Mouse (Mus musculus) T-helper 2 cell (primary cell): ENCODE measurements around the gene Slc25a12.

Experiments used
- in situ Hi-C: fragments of 300-600 bp; cut with MboI, MseI; formaldehyde crosslinking; loops from one replicate; pipeline ENCODE4 v1.15.1; 2025; ENCODE audit warnings: high pct_unique_total_duplicates

Gene Slc25a12

DNA sequence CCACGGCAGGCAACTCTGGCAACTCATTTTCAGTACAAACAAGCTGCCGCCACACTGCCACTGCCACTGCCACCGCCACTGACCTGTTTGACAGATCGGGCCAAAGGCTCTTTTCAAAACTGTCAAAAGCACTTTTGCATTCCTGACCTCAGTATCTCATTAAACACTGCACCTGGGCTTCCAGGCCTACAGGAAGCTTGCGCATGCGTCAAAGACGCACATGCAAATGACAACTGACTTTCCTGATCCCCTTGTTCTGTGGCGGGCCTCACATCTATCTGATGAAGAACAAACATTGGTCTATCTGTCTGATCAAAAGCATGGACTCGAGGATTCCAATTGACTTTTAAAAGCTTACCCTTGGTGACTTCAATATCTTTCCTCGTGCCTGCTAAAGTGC lies 55.5 kb downstream of the Slc25a12 start:
- in situ Hi-C loops, result no loop called here

DNA sequence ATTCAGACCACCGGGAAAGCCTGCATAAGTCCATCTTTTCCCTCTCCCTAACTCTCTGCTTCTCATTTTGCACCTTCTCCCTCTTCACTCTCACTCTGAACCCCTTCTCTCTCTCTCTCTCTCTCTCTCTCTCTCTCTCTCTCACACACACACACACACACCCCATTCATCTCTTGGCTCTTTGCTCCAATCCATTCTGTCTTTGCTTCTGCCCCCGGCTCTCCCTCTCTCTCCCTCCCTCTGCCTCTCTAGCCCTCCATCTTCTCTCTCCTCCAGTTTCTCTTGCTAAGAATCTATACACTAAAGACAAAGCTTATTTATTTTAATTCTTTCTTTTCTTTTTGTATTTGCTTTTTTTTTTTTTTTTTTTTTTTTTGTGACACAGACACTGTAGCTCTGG lies 57.8 kb downstream of the Slc25a12 start:
- in situ Hi-C loops, result no loop called here

DNA sequence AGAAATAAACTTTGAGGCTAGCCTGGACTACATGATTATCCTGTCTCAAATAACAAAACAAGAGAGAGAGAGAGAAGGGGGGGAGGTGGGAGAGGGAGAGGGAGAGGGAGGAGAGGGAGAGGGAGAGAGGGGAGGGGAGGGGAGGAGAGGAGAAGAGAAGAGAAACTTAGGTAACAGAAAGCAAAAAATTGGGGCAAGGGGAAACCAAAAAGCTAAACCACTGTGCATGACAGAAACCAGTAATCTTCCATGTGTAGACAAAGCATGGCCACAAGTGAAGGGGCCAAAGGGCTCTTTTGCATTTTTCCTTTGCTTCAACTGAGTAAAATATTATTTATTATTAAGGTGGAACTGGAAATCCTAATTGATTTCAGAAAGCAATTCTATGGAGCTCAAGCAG lies 61.2 kb downstream of the Slc25a12 start:
- in situ Hi-C loops, result no loop called here

DNA sequence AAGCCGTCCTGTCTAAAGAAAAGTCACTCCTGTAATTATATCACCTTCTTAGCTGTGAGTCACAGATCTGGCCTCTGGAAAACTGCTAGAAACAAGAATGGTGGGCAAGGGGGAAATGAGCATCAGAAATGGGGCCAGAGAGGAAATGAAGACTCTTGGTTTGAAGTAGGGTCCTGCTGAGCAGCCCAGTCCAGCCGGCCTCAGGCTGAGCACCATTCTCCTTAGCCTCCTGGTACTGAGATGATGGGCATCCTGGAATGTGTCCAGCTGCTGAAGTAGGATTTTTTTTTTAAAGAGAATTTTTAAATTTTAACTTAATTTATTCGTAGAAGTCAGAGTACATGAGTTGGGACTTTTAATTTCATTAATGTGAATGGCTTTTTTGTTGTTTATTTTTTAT lies 62.7 kb downstream of the Slc25a12 start:
- in situ Hi-C loops, result loop anchor here (5.0 kb wide), 1 partner anchor 117 kb away; no protein-coding TSS in a partner anchor

DNA sequence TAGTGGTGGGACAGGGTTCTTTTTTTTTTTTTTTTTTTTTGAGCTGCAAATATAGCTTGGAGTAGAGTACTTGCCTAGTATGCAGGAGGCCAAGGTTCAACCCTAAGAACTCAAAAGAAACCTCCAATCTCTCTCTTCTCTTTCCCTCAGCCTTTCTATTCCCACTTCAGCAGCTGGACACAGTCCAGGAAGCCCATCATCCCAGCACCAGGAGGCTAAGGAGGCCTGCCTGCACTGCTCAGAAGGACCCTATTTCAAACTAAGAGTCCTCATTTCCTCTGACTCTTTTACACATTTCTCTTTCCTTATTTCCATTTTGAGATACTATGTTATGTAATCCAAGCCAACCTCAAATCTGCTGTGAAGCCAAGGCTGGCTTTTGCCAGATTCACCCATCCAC lies 64.3 kb downstream of the Slc25a12 start:
- in situ Hi-C loops, result loop anchor here (5.0 kb wide), 1 partner anchor 119 kb away; no protein-coding TSS in a partner anchor

DNA sequence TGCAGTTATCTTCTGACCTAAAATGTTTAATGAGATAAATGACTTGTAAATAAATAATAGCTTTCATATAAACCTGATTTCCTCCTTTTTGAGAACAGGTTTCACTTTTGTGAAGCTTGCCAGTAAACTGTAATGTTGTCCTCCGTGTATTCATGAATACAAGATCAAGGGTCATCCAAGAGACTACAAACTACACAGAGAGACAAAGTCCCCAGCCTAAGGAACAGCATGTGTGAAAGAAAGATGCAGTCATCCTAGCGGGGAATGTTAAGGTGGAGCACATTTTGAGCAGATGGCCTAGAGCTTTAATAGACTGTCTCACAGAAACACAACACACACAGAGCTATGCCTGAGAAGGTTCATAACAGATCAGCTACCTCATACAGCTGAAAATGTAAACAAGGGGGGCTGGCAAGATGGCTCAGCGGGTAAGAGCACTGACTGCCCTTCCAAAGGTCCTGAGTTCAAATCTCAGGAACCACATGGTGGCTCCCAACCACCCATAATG lies 65.3 kb downstream of the Slc25a12 start:
- in situ Hi-C loops, result loop anchor here (5.0 kb wide), 1 partner anchor 120 kb away; no protein-coding TSS in a partner anchor

DNA sequence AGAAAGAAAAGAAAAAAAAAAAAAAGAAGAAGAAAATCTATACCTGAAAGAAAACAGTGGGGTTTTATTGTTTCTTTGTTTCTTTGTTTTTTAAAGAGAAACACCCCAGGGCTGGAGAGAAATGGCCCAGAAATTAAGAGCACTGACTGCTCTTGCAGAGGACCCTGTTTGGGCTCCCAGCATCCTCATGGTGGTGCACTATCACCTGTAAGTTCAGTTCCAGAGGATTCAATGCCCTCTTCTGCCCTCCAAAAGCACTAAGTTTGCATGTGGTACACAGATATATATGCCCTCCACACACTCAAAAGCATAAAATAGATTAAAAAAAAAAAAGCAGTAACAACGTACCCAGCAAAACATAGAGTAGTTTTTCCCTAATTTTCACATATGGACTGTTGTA lies 68.8 kb downstream of the Slc25a12 start:
- in situ Hi-C loops, result no loop called here

DNA sequence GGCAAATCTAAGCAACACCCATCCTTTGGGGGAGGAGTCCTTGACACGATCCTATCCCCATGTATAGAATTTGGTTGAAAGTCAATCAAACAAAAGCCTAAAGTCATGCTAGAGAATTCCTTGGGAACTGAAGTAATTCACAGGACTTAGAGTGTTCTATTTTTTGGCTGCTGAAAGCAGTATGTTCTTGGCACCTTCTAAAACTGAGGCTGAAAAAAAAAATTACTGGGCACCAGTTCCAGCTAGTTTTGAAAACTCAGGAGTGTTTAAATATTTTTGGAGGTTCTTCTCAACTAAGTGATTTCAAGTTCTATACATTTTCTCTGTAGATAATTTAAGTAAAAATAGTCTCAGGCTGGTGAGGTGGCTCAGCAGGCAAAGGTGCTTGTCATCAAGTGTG lies 70.0 kb downstream of the Slc25a12 start:
- in situ Hi-C loops, result no loop called here

DNA sequence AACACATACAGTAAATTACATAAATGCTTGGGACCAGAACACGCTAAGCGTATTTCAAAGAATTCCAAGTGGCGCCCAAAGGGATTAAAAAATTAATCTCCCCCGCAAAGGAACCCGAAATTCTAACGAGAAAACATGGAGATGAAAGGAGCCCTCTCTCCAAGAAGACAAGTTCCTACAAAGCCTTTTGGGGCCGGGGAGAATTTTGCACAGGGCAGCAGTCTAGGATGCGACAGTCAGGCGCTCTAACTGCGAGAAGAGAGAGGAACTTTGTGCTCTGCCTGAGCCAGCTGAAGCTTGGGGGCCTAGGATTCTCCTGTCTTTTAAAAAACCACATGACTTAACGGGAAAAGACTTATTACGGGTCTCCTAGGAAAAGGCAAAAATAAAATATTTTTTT lies 71.7 kb downstream of the Slc25a12 start:
- in situ Hi-C loops, result no loop called here

DNA sequence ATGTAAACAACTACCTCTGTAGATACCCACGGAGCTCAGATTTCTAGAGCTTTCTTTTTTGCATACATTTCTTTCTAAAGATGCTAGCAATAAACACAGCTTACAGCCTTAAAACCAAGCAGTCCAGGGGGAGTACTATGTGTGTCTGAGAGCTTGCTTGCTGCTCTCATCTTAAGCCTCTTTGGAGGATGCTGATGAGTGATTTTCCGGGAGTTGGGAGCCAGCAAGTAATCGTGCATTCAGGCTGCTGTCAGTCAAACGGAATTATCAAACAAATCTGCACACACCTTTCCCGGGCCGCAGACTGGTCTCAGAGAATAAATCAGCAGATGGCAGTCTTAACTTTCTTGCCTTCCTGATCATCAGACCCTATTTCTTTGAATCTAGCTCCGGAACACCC lies 73.1 kb downstream of the Slc25a12 start:
- in situ Hi-C loops, result no loop called here

DNA sequence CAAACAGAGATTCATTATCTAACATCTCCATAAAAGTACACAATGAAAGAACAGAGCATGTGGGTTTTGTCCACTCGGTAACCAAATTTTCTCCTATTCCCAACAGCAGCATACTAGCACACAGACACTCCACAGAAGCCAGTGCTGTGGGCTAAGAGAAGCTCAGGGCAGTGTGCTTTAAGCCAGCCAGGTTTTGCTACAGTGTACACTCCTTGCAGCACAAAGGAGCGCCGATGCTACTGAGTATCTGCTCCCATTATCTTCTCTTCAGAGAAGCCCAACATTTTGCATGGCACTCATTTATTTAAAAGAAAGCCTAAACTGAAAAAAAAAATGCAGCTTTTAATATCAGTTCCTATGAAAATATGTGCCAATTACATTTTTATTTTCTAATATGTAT lies 73.6 kb downstream of the Slc25a12 start:
- in situ Hi-C loops, result no loop called here

DNA sequence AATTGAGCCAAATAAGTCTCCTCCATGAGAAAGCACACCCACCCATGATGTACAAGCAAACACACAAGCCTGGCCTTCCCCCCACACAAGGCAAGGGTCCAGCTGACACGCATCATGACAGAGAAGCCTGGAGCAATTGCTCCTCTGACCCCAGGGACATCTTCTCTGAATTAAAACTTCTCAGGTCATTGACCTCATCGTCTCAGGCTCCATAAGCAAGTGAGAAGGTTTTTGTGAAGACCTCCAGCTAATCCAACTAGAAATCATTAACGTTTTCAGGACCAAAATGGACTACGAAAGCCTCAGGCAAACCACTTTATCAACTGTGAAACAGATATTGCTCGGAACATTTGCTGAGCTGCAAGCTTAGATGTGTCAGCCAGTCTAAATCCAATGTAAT lies 76.0 kb downstream of the Slc25a12 start:
- in situ Hi-C loops, result no loop called here

DNA sequence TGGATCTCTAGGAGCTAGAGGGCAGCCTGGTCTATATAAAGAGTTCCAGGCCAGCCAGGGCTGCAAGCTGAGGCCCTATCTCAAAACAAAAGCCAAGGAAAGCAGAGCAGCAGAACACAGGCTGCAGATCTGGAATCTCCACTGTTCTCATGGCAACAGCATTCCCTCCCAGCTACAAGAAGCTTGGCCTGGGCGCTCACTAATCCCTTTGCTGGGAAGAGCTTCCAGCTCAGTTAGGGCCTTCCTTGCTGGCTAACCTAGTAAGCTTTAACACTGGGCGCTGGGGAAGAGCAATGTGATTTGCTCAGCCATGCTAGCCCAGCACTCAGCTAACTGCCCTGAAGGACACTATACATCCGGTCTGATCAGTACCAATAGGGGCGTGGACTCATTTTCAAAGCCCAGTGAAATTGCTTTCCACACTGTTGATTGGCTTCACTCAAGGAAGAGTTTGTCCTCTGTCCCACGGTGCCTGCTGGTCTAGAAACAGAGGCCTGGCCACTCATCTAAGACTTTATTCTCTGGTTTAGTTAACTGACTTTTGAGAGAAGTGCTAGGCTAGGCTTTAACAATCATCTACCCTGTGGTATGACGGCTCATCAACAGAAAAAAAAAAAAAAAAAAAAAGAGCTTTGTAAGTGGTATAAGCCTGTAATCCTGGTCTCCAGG lies 77.3 kb downstream of the Slc25a12 start:
- in situ Hi-C loops, result no loop called here

DNA sequence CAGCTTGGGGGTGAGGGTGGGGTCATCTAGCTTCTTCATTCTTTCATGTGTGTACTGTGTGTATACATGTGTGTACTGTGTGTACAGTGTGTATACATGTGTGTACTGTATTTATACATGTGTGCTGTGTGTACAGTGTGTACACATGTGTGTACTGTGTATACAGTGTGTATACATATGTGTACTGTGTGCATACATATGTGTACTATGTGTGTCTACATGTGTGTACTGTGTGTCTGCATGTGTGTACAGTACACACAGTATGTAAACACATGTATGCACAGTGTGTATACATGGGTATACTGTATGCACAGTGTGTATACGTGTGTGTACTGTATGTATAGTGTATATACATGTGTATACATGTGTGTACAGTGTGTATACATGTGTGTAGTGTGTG lies 85.6 kb downstream of the Slc25a12 start:
- in situ Hi-C loops, result no loop called here

DNA sequence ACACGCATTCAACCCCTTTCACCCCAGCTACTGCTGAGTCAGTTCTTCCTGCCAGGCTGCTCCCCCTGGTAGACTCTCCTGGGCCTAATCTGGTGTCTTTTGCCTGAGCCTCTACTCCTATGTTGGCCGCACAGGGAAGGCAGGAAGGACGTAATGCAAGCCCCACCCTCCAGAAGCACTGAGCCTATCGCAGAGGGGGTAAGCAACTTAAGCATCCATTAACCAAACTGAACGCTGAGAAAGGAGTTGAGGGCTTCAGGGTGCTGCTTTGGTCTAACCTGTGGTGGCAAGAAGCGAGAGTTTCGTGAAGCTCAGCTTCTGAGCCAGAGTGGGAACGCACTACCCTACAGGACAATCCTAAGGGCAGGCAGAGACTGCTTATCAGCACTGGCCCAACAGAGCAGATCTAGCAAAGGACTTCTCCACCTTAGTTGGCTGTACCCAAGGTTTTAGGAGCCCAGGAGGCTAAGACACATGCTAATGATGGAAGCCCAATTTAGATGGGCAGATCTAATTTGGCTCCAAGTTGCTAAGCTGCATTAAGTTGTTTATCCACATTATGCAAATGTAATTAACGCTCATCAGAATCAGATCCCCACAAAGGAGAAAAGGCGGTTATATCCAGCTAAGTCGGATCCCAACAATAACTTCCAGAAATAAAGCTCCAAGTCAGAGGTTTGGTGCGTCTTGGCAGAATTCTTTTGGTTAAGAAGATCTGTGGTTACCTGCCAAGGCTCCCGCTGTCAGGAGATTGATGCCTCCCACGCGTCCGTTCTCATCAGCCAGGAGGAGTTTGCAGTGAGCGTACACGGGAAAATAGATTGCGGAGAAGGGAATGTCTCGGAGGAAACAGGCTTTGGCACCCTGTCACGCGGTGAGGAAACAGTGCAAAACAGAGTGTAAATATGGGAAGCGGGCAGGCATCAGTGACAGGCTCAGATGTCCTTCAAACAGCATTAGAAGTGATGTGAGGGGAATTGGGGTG lies 88.5 kb downstream of the Slc25a12 start:
- in situ Hi-C loops, result no loop called here

DNA sequence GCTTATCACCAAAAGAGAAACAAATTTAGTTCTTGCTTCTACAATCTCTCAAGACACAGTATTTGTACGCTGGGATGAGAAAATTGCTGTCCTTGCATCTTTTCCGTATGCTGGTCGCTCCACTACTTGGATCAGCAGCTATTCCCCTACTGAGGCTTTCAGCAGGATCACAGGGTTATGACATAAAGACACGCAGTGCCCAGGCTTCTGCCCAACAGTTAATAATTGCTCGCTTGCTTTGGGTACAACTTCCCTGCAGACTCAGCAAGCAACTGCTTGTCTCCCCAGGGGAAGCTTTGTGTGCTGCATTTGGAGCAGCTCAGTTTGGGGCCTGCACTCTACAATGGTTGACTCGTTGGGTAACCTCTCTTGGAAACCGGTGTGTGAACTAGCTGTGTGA lies 91.8 kb downstream of the Slc25a12 start:
- in situ Hi-C loops, result no loop called here

DNA sequence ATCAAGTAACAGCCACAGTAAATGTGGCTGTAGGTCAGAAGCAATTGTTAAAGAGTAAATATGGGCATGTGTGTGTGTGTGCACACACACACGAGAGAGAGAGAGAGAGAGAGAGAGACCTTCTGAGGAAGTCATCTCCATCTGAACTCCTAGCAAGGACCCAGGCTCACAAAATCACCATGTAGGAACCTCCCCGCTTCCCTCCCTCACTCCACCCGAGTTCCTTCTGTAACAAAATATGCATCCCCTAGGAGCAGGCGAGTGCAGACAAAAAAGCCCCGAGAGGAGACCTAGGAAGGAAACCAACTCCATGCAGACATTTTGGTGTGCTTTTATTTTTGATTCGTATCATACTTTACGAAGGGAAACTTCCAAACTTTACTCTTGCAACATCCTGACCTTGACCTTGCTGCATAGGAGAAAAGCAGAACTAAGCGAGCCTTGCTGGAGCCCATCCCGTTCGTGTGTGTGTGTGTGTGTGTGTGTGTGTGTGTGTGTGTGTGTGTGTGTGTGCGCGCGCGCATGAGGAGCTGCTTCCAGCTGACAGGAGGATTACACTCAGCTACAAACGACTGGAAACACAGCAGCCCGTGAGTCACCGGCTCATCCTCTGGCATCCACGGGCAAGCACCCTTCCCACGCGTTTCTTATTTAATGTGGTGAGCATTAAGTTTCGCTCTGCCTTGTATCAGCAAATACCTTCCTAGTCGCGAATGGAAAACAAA lies 93.4 kb downstream of the Slc25a12 start:
- in situ Hi-C loops, result no loop called here

DNA sequence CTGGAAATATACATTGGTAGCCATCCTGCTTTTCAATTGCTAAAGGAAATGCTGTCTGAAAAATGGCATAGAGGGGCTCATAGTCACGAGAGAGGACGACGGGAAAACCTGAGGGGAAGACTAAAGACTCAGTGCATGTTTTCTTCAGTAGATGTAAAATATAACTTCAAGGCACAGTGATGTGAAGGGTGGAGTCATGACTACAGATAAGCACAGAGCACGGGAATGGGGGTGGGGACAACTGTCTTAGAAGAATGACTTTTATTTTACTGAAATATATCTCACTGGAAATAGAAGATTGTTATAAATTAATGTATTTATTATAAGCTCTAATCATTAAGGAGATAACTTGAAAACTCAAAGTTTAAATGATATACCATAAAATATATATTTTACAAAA lies 97.5 kb downstream of the Slc25a12 start:
- in situ Hi-C loops, result no loop called here

DNA sequence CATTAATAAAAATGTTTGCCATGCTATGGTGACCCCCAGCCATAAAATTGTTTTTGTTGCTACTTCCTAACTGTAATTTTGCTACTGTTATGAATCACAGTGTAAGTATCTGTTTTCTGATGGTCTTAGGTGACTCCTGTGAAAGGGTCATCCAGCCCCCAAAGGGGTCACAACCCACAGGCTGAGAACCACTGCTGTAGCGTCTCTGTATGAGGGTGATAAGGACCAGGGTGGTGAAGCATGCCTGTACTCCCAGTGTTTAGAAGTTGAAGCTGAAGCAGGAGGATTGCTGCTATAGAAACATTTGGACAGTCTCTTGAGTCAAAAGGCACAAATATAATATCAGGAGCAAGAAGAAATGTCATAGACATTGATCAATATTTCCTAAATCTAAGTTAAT lies 98.2 kb downstream of the Slc25a12 start:
- in situ Hi-C loops, result no loop called here

DNA sequence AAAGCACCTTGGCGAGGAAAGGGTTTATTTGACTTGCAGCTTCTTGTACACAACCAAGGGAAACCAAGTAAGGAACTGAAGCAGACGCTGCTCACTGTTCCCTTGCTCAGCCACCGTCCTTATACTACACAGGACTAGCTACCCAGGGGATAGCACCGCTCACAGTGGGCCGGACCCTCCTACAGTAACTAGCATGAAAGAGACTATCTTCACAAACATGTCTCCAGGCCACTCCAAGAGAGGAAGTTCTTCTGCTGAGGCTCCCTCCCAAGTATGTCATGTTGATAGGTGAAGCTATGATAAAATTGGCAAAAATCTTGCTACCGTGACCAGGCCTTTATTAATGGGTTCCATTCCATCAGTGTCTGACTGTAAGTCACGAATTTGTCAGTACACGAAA lies 98.9 kb downstream of the Slc25a12 start:
- in situ Hi-C loops, result no loop called here

DNA sequence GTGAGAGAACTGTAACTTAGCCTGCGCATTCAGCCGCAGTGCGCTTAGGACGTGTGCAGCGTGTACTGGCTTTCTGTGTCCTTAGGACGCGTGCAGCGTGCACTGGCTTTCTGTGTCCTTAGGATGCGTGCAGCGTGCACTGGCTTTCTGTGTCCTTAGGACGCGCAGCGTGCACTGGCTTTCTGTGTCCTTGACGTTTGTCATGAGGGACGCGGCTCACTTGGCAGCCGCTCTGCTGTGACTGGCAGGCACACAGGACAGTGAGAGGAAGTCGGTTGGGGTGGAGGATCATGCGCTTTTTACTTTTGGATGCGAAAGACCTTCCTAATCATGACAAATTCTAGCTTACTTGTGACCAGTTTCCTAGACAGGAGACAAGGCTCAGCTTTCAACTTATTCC lies 103.0 kb downstream of the Slc25a12 start:
- in situ Hi-C loops, result loop anchor here (5.0 kb wide), 1 partner anchor 88 kb away; no protein-coding TSS in a partner anchor

DNA sequence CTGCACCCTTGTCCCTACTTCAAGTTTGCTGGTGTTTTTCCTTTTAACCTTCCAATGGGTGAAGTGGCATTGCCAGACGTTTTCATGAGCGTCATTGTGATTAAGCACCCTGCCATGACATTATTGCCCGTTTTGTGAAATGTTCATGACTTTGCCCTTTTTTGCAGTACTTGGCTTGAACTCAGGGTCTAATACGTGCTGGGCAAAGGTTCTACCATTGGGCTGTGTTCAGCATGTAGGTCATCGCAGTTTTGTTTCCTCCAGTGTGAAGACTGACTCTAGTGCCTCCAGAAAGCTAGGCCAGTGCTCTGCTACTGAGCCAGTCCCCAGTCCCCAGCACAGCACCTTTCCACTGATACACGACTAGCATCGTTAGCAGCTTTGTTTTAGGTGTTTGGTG lies 111.0 kb downstream of the Slc25a12 start:
- in situ Hi-C loops, result no loop called here
